Mouse (Mus musculus) skeletal muscle tissue, adult 2 months (tissue): ENCODE measurements around the gene Prol1.
"Not testable (repeated sequence)": the region's sequence is repeated elsewhere in the genome, so short reads cannot be mapped to it uniquely, and the experiment has no call there.

Experiments
- DNase-seq: peaks from one replicate; pipeline ENCODE4 v3.0.0-alpha.2; 2012; ENCODE audit warnings: low read depth, low spot score

Gene Prol1

GRCm38 (mm10) chr5:88317012-88317411, at the start of gene Prol1:
TSS of gene Prol1 (plus strand) at chr5:88317312.
- DNase-seq: no peak

GRCm38 (mm10) chr5:88268619-88269018, 48.5 kb upstream of the Prol1 start, which contains the start of gene Gm7714:
TSS of gene Gm7714 (plus strand) at chr5:88268919.
- DNase-seq: no peak

GRCm38 (mm10) chr5:88311307-88311706, 5.8 kb upstream of the Prol1 start:
- not testable (repeated sequence) for DNase-seq

- DNase-seq: not testable (repeated sequence)
Observed at GRCm38 (mm10) chr5:88348533-88348932, 31.4 kb downstream of the Prol1 start.

GRCm38 (mm10) chr5:88364768-88365167, 47.7 kb downstream of the Prol1 start:
- DNase-seq: no peak

- no peak for DNase-seq
Observed at GRCm38 (mm10) chr5:88366886-88367285, 49.8 kb downstream of the Prol1 start.

GRCm38 (mm10) chr5:88370578-88371232, 53.6 kb downstream of the Prol1 start:
- DNase-seq: no peak

GRCm38 (mm10) chr5:88372563-88372962, 55.5 kb downstream of the Prol1 start:
- no peak for DNase-seq

GRCm38 (mm10) chr5:88375808-88376207, 58.7 kb downstream of the Prol1 start, which contains the start of gene Amtn:
TSS of gene Amtn (plus strand) at chr5:88376108.
- DNase-seq: no peak
